Mouse (Mus musculus): Measurements from ENCODE around the gene Farsb.

DNA sequence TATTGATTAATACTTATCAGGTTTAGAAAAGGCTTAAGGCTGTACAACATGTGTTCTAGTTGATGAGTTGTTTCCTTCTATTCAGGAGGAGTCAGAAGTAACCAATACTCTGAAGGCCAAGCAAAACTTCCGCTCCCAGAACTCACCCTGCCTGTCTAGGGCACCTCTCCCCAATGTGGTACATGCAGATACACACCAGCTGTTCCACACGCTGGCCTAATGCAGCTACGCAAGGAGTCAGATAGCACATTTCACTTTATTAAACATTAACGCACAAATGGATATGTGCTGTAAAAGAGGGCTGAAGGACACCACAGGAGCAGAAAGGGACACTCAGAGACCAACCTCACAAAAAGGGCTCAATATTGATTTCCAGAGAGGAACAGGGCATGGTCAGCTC, 63.8 kb downstream of the Farsb start:
- TF ChIP-seq CTCF (IDR thresholded peaks at IDR 0.05; ENCODE audit: low read depth, low read length): no peak
- no peak for TF ChIP-seq POLR2A (IDR thresholded peaks at IDR 0.05; ENCODE audit: borderline replicate concordance, low read depth, low read length)

Data from bone marrow macrophage, adult 2 months (primary cell).